In the genomic region with DNA sequence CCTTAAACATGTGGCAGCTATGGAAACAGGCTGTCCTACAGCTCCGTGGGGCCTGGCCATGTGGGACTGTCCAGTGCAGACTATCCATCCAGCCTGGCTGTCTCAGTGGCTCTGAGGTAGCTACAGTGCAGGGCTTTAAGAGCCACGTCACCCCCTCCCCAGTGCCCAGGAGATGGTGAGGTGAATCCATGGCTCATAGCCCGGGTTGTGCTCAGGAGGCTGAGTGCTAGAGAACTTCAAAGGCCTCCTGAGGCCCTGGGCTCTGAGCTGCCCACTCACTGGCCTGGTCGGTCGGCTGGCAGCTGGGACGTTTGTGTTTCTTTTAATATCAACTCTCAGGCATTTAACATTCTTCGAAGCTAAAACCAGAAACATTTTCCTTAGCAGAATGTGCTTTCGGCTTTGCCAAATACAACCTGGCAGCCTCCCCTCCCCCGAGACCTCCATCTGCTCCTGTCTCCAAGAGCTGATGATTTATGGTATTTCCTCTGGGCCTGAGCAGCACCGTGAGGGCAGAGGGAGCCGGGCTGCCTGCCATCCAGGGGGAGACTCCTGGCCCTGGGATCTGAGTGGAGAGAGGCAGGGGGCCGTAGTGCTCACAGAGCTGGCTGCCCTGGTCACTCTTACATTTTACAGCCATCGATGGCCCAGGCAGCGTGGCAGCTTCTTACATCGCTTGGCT, we compare ENCODE assay signal across 8 mouse cellular contexts. TPM values are rescaled to one million over a fixed set of nuclear protein-coding genes. Genes with fewer than 3 reads are reported as not detected.
DNase-seq lines count a peak whose midpoint lies in the region; ATAC-seq and TF ChIP-seq lines count a peak whose summit lies in the region.

No protein-coding gene starts in this region.

- no peak for TF ChIP-seq CTCF in stomach, postnatal 0 days (IDR thresholded peaks at IDR 0.05; ENCODE audit: low read depth)

- no peak overlapping the region for H3K4me3 ChIP-seq in midbrain, embryonic 15.5 days
- no peak overlapping the region for H3K4me3 ChIP-seq in stomach, postnatal 0 days (ENCODE audit: low read depth, low read length)

- TF ChIP-seq EP300 in stomach, postnatal 0 days (optimal IDR thresholded peaks at IDR 0.05): no peak

- peak; percentile 86 for DNase-seq in MN1 (ENCODE audit: low spot score)
- DNase-seq in cerebellum, adult 9-10 months: peak; percentile 71
- peak; percentile 68 for DNase-seq in forelimb bud, embryonic 11.5 days (ENCODE audit: low read depth, low spot score)
- DNase-seq in heart, postnatal 36 days: peak; percentile 43 to 59
- peak; percentile 81 to 86 for DNase-seq in layer of hippocampus, adult 8-10 months (ENCODE audit: low spot score in 2 of 2)
- DNase-seq in stomach, postnatal 0 days (ENCODE audit: low spot score): no peak
- DNase-seq in thymus, adult 18-20 months: no peak

- H3K9me3 ChIP-seq in midbrain, embryonic 15.5 days: no peaks in the 10 kb centered on the region
- H3K9me3 ChIP-seq in stomach, postnatal 0 days (ENCODE audit: control insufficient read depth, low read length): no peaks in the 10 kb centered on the region

- peak overlapping the region; percentile 26; the same call in 1 of the 2 replicates for H3K9ac ChIP-seq in midbrain, embryonic 15.5 days
- H3K9ac ChIP-seq in stomach, postnatal 0 days (ENCODE audit: low read length): peak overlapping the region; percentile 35; the same call in 1 of the 2 replicates

- intact Hi-C loops in heart, postnatal 36 days (cut with DNase I): no loop called here

- WGBS in midbrain, embryonic 15.5 days: 16% methylated on average over 15 of the region's 15 CpGs
- 36% methylated on average over 15 of the region's 15 CpGs for WGBS in stomach, postnatal 0 days

- ATAC-seq in midbrain, embryonic 15.5 days (replicated peaks): peak; percentile 51
- ATAC-seq in stomach, postnatal 0 days (ENCODE audit: low FRiP score, low TSS enrichment): no peak; the same call in 1 of the 2 replicates

- H3K27me3 ChIP-seq in midbrain, embryonic 15.5 days (replicated peaks): no peaks in the 10 kb centered on the region
- no peaks in the 10 kb centered on the region for H3K27me3 ChIP-seq in stomach, postnatal 0 days (ENCODE audit: control insufficient read depth, insufficient read depth, low read length)

- peak overlapping the region; percentile 9; the same call in 1 of the 2 replicates for H3K4me2 ChIP-seq in midbrain, embryonic 15.5 days
- no peak overlapping the region for H3K4me2 ChIP-seq in stomach, postnatal 0 days (replicated peaks; ENCODE audit: low read depth)

- H3K4me1 ChIP-seq in midbrain, embryonic 15.5 days: peaks cover 50% of the 10 kb centered on the region
- no peaks in the 10 kb centered on the region for H3K4me1 ChIP-seq in stomach, postnatal 0 days (replicated peaks; ENCODE audit: control insufficient read depth, insufficient read depth)

- peak overlapping the region; percentile 81 for H3K27ac ChIP-seq in midbrain, embryonic 15.5 days
- peak overlapping the region; percentile 13; the same call in 1 of the 2 replicates for H3K27ac ChIP-seq in stomach, postnatal 0 days (replicated peaks)

- H3K36me3 ChIP-seq in midbrain, embryonic 15.5 days (replicated peaks): peaks cover 22% of the 10 kb centered on the region
- peaks cover 13% of the 10 kb centered on the region for H3K36me3 ChIP-seq in stomach, postnatal 0 days (ENCODE audit: control insufficient read depth, insufficient read depth, low read length)

RNA-seq across cellular contexts. Expression of gene Timm22, which starts 42.9 kb away (rescaled TPM):
- total RNA-seq in heart, postnatal 36 days (2021): 10 to 100 TPM; 42.4 to 55.2 TPM
- 10 to 100 TPM; 24.5 to 33.1 (median 31.1) TPM for total RNA-seq in layer of hippocampus, adult 8-10 months (2022)
- 103 and 109 TPM in 2 replicates for polyA plus RNA-seq in midbrain, embryonic 15.5 days (2015; fragmentation: Nextera tagmentation; extraction: Ambion mirVana)
- polyA plus RNA-seq in stomach, postnatal 0 days (2015; fragmentation: Nextera tagmentation; extraction: Ambion mirVana): 75.7 and 82.1 TPM in 2 replicates

RNA-seq across cellular contexts. Expression of gene Nxn, which starts 50.7 kb away (rescaled TPM):
- total RNA-seq in heart, postnatal 36 days (2021): 10 to 100 TPM; 12.3 to 15.7 TPM
- total RNA-seq in layer of hippocampus, adult 8-10 months (2022): 10 to 100 TPM in 3 of 4 experiments, 1 to 10 TPM in 1; 9.2 to 12.2 (median 10.6) TPM
- 22.3 and 23.1 TPM in 2 replicates for polyA plus RNA-seq in midbrain, embryonic 15.5 days (2015; fragmentation: Nextera tagmentation; extraction: Ambion mirVana)
- polyA plus RNA-seq in stomach, postnatal 0 days (2015; fragmentation: Nextera tagmentation; extraction: Ambion mirVana): 22.4 and 24.0 TPM in 2 replicates

Comparison
In these comparisons a context has a peak if more than half of its experiments do, and no peak if none do; other contexts are left out.
1. DNase-seq: peak in MN1 (single experiment), cerebellum, adult 9-10 months (single experiment), forelimb bud, embryonic 11.5 days (single experiment), heart, postnatal 36 days (2 of 2) and layer of hippocampus, adult 8-10 months (2 of 2); none in stomach, postnatal 0 days (single experiment) and thymus, adult 18-20 months (0 of 2).